Mouse (Mus musculus): ENCODE measurements around the gene Smg6. TPM values are rescaled to one million over a fixed set of nuclear protein-coding genes. Genes with fewer than 3 reads are reported as not detected.
A peak's percentile ranks its signal among the peaks of the same experiment; 100 is the strongest.
"Not testable (repeated sequence)": the region's sequence is repeated elsewhere in the genome, so short reads cannot be mapped to it uniquely, and the experiment has no call there.

Smg6 gene
- polyA plus RNA-seq, 1 experiment from 2014 or later, result 14.6 TPM

DNA sequence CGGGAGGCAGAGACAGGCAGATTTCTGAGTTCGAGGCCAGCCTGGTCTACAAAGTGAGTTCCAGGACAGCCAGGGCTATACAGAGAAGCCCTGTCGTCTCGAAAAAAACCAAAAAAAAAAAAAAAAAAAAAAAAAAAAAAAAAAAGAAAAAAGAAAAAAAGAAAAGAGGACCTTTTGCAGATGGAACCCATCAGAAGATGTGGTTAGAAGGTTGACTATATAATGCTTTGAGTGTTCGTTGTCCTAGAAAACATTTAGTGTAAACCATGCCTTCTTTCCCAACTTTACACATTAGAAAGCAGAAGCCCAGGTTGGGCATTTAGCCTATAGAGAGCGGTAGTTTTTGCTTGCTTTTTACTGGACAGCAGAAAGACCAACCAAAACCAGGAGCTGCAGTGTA is 249.0 kb downstream of the Smg6 start:
- H3K4me1 ChIP-seq (ENCODE audit: control insufficient read depth, insufficient read depth, low read length), result peaks cover 29% of the 10 kb centered on the region
- not testable (repeated sequence) for ATAC-seq; H3K27me3 ChIP-seq (ENCODE audit: control insufficient read depth, insufficient read depth, low read depth, low read length); H3K36me3 ChIP-seq (ENCODE audit: control insufficient read depth, insufficient read depth, low read length); H3K9ac ChIP-seq (ENCODE audit: low read depth, low read length); H3K27ac ChIP-seq (ENCODE audit: low read length); H3K4me2 ChIP-seq (ENCODE audit: low read length); H3K4me3 ChIP-seq (ENCODE audit: low read depth, low read length); H3K9me3 ChIP-seq (replicated peaks; ENCODE audit: control insufficient read depth, low read length, poor library complexity, severe bottlenecking)
- 74% methylated on average over 6 of the region's 6 CpGs for WGBS

GRCm38 (mm10) chr11:75178011-75178410 is 252.4 kb downstream of the Smg6 start:
- H3K4me3 ChIP-seq (ENCODE audit: low read depth, low read length), result peak overlapping the region; percentile 73
- peaks cover 19% of the 10 kb centered on the region for H3K4me1 ChIP-seq (ENCODE audit: control insufficient read depth, insufficient read depth, low read length)
- peaks cover 4% of the 10 kb centered on the region; the same call in 1 of the 2 replicates for H3K27me3 ChIP-seq (ENCODE audit: control insufficient read depth, insufficient read depth, low read depth, low read length)
- H3K9ac ChIP-seq (ENCODE audit: low read depth, low read length), result peak overlapping the region; percentile 82
- no peak for ATAC-seq
- peak overlapping the region; percentile 94; the same call in 1 of the 2 replicates for H3K27ac ChIP-seq (ENCODE audit: low read length)
- H3K9me3 ChIP-seq (replicated peaks; ENCODE audit: control insufficient read depth, low read length, poor library complexity, severe bottlenecking), result no peaks in the 10 kb centered on the region
- peak overlapping the region; percentile 97 for H3K4me2 ChIP-seq (ENCODE audit: low read length)
- peaks cover 2% of the 10 kb centered on the region; the same call in 1 of the 2 replicates for H3K36me3 ChIP-seq (ENCODE audit: control insufficient read depth, insufficient read depth, low read length)
- WGBS, result 55% methylated on average over 12 of the region's 12 CpGs

DNA sequence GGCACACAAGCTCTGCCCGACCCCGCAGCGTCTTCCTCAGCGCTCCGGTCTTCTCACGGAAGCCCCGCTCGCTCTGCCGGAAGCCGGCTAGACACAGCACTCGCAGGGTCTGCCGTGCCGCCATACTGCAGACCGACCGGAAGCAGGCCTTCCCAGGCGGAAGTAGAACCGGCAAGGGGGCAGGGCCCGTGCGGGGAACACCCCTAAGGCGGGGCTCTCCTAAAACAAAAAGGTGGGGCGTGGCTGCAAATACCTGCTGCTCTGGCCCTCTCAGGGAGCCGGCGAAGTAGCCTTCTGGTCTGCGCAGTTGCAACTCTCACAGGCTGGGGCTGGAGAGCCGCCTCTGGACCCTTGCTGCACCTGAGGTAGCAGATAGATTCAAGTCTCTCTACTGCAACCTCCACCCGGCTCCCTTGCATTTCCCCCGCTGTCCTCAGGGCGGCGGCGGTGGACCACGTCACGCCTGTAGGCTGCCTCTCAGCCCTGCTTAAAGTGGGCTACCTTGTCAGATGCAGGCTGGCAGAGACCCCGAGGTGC is 253.1 kb downstream of the Smg6 start, which contains the start of gene Ovca2:
TSS of gene Ovca2 (minus strand) at position 164 of the 537 bp plus-strand sequence.
- H3K27ac ChIP-seq (ENCODE audit: low read length), result peak within 1 kb of the TSS; percentile 94
- ATAC-seq, result peak; percentile 96
- H3K36me3 ChIP-seq (ENCODE audit: control insufficient read depth, insufficient read depth, low read length), result peaks cover 2% of the 10 kb centered on the region; the same call in 1 of the 2 replicates
- peak within 1 kb of the TSS; percentile 97 for H3K4me2 ChIP-seq (ENCODE audit: low read length)
- H3K9ac ChIP-seq (ENCODE audit: low read depth, low read length), result peak within 1 kb of the TSS; percentile 82
- peak within 1 kb of the TSS; percentile 73 for H3K4me3 ChIP-seq (ENCODE audit: low read depth, low read length)
- peaks cover 4% of the 10 kb centered on the region; the same call in 1 of the 2 replicates for H3K27me3 ChIP-seq (ENCODE audit: control insufficient read depth, insufficient read depth, low read depth, low read length)
- no peaks in the 10 kb centered on the region for H3K9me3 ChIP-seq (replicated peaks; ENCODE audit: control insufficient read depth, low read length, poor library complexity, severe bottlenecking)
- WGBS, result 0% methylated on average over 31 of the region's 33 CpGs
- peaks cover 19% of the 10 kb centered on the region for H3K4me1 ChIP-seq (ENCODE audit: control insufficient read depth, insufficient read depth, low read length)

GRCm38 (mm10) chr11:75183917-75184570 is 258.4 kb downstream of the Smg6 start:
- Histone ChIP-seq H3K9me3 (replicated peaks; ENCODE audit: control insufficient read depth, low read length, poor library complexity, severe bottlenecking) (no peaks in the 10 kb centered on the region), H3K36me3 (ENCODE audit: control insufficient read depth, insufficient read depth, low read length) (peaks cover 2% of the 10 kb centered on the region; the same call in 1 of the 2 replicates), H3K27me3 (ENCODE audit: control insufficient read depth, insufficient read depth, low read depth, low read length) (no peaks in the 10 kb centered on the region), H3K4me3 (ENCODE audit: low read depth, low read length) (no peak overlapping the region), H3K9ac (ENCODE audit: low read depth, low read length) (no peak overlapping the region), H3K27ac (ENCODE audit: low read length) (no peak overlapping the region), H3K4me1 (ENCODE audit: control insufficient read depth, insufficient read depth, low read length) (peaks cover 4% of the 10 kb centered on the region), H3K4me2 (ENCODE audit: low read length) (no peak overlapping the region)
- no peak for ATAC-seq
- WGBS, result 77% methylated on average over 2 of the region's 2 CpGs

DNA sequence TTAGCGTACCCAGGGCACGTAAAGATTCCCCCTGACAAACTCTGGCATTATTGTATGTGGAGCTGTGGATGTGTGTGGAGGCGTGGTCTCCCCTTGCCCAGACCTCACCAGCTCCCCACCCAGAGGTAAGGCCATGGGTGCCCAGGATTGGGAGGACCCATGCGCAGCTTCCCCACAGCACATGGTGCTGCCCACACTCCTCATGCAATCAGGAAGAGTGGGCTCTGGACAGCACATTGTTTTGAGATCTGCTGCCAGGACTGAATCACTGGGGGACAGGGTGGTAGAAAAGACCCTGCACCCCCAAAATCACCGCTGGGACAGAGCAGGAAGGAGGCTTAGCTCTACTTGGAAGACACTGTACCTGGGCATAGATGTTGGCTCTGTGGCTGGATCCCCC is 258.9 kb downstream of the Smg6 start:
- WGBS, result 88% methylated on average over 5 of the region's 5 CpGs
- peak overlapping the region; percentile 12; the same call in 1 of the 2 replicates for H3K9ac ChIP-seq (ENCODE audit: low read depth, low read length)

DNA sequence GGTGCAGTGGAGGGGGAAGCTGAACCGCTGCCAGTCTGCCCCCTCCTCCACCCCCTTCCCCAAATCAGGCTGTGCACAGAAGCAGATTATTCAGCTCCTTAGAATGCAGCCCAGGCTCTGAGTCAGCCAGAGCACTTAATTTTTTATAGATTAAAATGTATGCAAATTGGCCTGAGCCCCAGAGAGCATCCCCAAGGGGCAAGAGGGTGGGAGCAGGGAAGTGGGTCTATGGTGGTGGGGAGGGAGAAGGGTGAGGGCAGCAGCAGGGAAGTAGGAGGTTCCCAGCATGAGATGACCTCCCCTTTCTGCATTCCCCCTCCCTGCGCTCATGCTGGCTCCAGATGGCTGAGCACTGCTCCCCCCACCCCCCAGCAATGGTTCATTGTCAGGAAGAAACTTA is 259.4 kb downstream of the Smg6 start:
- peaks cover 2% of the 10 kb centered on the region; the same call in 1 of the 2 replicates for H3K36me3 ChIP-seq (ENCODE audit: control insufficient read depth, insufficient read depth, low read length)

More for the DNA sequence above, 258.9 kb downstream of the Smg6 start:
- Histone ChIP-seq H3K4me2 (ENCODE audit: low read length) (no peak overlapping the region), H3K27me3 (ENCODE audit: control insufficient read depth, insufficient read depth, low read depth, low read length) (no peaks in the 10 kb centered on the region), H3K9me3 (replicated peaks; ENCODE audit: control insufficient read depth, low read length, poor library complexity, severe bottlenecking) (no peaks in the 10 kb centered on the region), H3K36me3 (ENCODE audit: control insufficient read depth, insufficient read depth, low read length) (peaks cover 2% of the 10 kb centered on the region; the same call in 1 of the 2 replicates), H3K4me1 (ENCODE audit: control insufficient read depth, insufficient read depth, low read length) (peaks cover 6% of the 10 kb centered on the region), H3K27ac (ENCODE audit: low read length) (no peak overlapping the region; the same call in 1 of the 2 replicates), H3K4me3 (ENCODE audit: low read depth, low read length) (no peak overlapping the region)
- ATAC-seq, result no peak

GRCm38 (mm10) chr11:75189713-75190370 is 264.2 kb downstream of the Smg6 start:
- peak; percentile 5; the same call in 1 of the 2 replicates for ATAC-seq
- peak overlapping the region; percentile 67 for H3K9ac ChIP-seq (ENCODE audit: low read depth, low read length)
- no peaks in the 10 kb centered on the region for H3K9me3 ChIP-seq (replicated peaks; ENCODE audit: control insufficient read depth, low read length, poor library complexity, severe bottlenecking)
- H3K4me1 ChIP-seq (ENCODE audit: control insufficient read depth, insufficient read depth, low read length), result peaks cover 12% of the 10 kb centered on the region
- H3K36me3 ChIP-seq (ENCODE audit: control insufficient read depth, insufficient read depth, low read length), result no peaks in the 10 kb centered on the region
- no peak overlapping the region for H3K27ac ChIP-seq (ENCODE audit: low read length)
- under 1% methylated on average over 22 of the region's 22 CpGs for WGBS
- no peaks in the 10 kb centered on the region for H3K27me3 ChIP-seq (ENCODE audit: control insufficient read depth, insufficient read depth, low read depth, low read length)
- peak overlapping the region; percentile 70 for H3K4me3 ChIP-seq (ENCODE audit: low read depth, low read length)
- peak overlapping the region; percentile 79 for H3K4me2 ChIP-seq (ENCODE audit: low read length)

More for the DNA sequence above, 259.4 kb downstream of the Smg6 start:
- no peak for ATAC-seq
- no peak overlapping the region for H3K4me3 ChIP-seq (ENCODE audit: low read depth, low read length)
- no peaks in the 10 kb centered on the region for H3K27me3 ChIP-seq (ENCODE audit: control insufficient read depth, insufficient read depth, low read depth, low read length)
- H3K9ac ChIP-seq (ENCODE audit: low read depth, low read length), result peak overlapping the region; percentile 12; the same call in 1 of the 2 replicates
- WGBS, result 34% methylated on average over 2 of the region's 2 CpGs
- H3K9me3 ChIP-seq (replicated peaks; ENCODE audit: control insufficient read depth, low read length, poor library complexity, severe bottlenecking), result no peaks in the 10 kb centered on the region
- no peak overlapping the region for H3K4me2 ChIP-seq (ENCODE audit: low read length)
- H3K27ac ChIP-seq (ENCODE audit: low read length), result no peak overlapping the region; the same call in 1 of the 2 replicates
- H3K4me1 ChIP-seq (ENCODE audit: control insufficient read depth, insufficient read depth, low read length), result peaks cover 9% of the 10 kb centered on the region

DNA sequence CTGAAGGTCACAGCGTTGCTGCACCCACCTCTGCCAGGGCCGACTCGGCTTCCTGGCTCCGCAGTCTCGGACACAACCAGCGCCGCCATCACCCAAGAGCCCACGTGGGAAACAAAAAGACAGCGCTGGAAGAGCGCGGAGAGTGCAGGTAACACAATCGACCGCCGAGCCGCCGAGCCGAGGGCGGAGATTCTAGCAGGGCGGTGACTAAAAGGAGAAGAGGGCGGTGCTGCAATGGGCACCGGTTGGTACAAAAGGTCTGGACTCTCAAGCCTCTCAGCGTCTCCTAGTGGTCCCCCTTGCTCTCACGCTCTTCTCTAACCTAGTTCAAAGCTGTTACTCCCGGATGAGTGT is 264.7 kb downstream of the Smg6 start:
- no peaks in the 10 kb centered on the region for H3K36me3 ChIP-seq (ENCODE audit: control insufficient read depth, insufficient read depth, low read length)
- WGBS, result under 1% methylated on average over 24 of the region's 24 CpGs
- H3K4me2 ChIP-seq (ENCODE audit: low read length), result peak overlapping the region; percentile 79
- peak; percentile 70 for ATAC-seq
- peaks cover 15% of the 10 kb centered on the region for H3K4me1 ChIP-seq (ENCODE audit: control insufficient read depth, insufficient read depth, low read length)
- no peaks in the 10 kb centered on the region for H3K9me3 ChIP-seq (replicated peaks; ENCODE audit: control insufficient read depth, low read length, poor library complexity, severe bottlenecking)
- peak overlapping the region; percentile 67 for H3K9ac ChIP-seq (ENCODE audit: low read depth, low read length)
- H3K4me3 ChIP-seq (ENCODE audit: low read depth, low read length), result peak overlapping the region; percentile 70
- no peaks in the 10 kb centered on the region for H3K27me3 ChIP-seq (ENCODE audit: control insufficient read depth, insufficient read depth, low read depth, low read length)
- no peak overlapping the region; the same call in 1 of the 2 replicates for H3K27ac ChIP-seq (ENCODE audit: low read length)

Data from midbrain, embryonic 16.5 days (tissue).